Mouse (Mus musculus) megakaryocyte, embryonic 14.5 days (primary cell): ENCODE results near the gene Ly6g5b.

ENCODE experiments used
- FLI1 ChIP-seq: IDR thresholded peaks from 2 replicates; pipeline ENCODE4 v1.6.1; 2012; ENCODE audit warnings: low read length, inconsistent platforms, mixed read lengths
- GATA1 ChIP-seq: IDR thresholded peaks from 3 replicates; pipeline ENCODE4 v1.6.1; 2012; ENCODE audit warnings: mixed read lengths, low read length, inconsistent platforms, borderline replicate concordance

GRCm38 (mm10) chr17:35097164-35097655 is 18.0 kb downstream of the Ly6g5b start:
- TF ChIP-seq GATA1 (no peak), FLI1 (no peak)
